Mouse (Mus musculus) kidney, postnatal 36 days (tissue): ENCODE measurements at regions not wholly inside any gene's neighbourhood (a gene's known extent, or its start where the extent isn't known, plus 50 kb on each side); places are given as distances from the start of the nearest gene placed in this dataset.

ENCODE experiments used
- DNase-seq, 2 experiments: peaks; one replicate each; pipeline ENCODE4 v3.0.0; 2021 to 2022; ENCODE audit warnings: mixed read lengths in 2 of 2

DNA sequence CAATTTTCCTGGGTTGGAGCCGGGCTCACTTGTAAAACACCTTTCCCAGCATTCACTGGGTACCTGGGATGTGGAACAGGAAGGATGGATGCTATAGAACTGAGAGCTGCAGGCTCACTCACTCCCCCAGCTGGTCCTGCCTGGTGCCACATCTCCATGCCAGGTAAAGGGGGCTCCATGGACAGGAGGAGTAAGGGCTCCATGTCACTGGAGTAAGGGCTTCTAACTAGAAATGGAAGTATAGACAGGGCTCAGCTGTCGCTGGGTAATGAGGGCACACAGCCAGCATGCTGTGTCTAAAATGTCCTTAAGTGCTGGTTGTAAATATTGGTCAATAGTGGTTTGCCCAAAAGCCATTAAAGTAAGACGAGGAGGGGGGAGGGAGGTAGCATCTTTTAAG is 99.4 kb upstream of the Gpr12 start:
- DNase-seq = no peak

DNA sequence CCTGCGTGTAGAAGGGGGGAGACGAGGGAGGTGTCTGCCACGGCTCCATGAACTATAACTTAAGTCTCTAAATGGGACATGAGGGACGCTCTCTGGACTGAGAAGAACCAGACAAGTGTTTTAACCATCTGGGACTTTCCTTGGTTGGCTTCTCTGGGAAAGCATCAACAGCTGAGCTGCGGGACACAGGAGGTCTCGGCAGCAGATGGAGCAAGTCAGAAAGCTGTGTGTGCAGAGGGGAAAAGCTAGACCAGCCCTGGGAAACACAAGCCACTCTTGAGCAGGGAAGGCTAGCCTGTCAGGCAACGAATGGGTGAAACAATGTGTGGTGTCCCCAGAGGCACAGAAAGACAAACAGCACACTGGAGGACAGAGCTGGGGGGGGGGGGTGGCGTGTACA is 98.5 kb upstream of the Gpr12 start:
- DNase-seq = no peak

DNA sequence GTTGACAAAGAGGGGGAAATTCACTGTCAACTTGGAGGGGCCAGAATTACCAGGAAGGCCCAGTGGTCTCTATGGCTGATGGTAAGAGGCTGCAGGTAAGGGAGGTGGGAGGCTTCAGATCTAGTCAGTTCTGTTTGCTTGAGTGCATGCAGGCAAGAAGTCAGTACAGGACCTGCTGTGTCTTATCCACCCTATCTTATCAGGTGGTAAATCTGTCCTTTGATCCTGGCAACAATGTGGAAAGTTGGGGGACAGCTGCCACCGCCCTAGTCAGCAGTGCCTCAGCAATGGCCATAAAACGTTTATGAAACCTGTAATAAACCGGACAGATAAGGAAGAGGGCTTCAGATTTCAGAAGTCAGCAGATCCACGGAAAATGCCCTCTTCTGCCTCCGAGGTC is 97.9 kb upstream of the Gpr12 start:
- no peak for DNase-seq

DNA sequence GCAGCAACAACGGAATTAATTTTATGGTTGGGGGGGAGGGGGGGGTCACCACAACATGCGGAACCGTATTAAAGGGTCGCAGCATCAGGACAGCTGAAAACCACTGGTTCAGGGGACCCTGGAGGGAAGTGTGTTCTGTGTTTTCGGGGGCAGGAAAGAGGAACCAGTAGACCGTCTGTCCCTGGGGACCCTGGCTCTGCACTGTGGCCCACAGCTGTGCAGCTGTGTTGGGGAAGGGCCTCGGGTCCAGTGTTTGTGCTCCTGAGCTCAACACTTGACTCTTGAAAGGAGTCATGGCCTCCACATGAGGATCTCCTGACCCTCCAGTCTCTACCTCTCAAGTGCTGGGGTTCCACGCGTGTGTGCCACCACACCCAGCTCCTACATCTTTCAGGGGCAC is 96.5 kb upstream of the Gpr12 start:
- no peak for DNase-seq

DNA sequence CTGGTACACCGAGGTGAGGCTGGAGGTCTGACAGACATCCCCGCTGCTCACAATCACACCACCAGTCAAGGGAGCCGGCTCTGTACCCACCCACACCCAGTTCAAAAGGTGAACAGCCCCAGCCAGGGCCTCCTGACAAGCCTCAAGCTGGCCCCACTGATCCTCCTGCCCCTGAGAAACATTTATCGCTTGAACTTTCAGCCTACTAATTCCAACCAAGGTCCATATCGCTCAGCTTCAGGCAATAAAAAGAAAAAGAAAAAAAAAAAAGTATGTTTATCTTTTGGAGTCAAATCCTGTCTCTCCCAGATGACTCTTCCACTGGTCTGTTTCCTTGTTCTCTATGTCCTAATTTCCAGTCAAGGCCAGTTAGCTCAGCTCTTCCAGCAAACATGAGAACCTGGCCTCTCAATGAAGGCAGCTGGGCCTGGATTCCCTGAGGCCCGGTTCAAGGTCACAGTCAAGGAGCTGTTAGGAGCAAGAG is 94.2 kb upstream of the Gpr12 start:
- DNase-seq = peak; percentile 12 to 29

DNA sequence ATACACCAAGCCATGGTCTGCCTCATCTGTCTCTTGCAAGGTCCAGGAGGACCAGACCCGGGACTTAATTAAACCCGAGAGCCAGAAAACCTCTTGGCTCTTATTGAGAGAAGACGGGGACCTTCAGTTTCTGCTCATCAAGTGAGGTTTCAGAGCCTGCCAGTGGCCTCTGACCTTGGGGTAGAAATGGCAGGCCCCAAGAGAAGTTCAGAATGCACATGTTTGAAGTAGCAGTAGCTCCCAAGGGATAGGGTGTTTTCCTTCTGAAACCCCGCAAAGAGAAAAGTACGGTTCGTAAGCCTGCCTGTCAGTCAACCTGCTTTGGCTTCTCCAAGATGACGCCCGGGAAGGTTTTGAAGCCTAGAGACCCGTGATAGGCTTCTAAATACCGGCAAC is 93.7 kb upstream of the Gpr12 start:
- no peak for DNase-seq

DNA sequence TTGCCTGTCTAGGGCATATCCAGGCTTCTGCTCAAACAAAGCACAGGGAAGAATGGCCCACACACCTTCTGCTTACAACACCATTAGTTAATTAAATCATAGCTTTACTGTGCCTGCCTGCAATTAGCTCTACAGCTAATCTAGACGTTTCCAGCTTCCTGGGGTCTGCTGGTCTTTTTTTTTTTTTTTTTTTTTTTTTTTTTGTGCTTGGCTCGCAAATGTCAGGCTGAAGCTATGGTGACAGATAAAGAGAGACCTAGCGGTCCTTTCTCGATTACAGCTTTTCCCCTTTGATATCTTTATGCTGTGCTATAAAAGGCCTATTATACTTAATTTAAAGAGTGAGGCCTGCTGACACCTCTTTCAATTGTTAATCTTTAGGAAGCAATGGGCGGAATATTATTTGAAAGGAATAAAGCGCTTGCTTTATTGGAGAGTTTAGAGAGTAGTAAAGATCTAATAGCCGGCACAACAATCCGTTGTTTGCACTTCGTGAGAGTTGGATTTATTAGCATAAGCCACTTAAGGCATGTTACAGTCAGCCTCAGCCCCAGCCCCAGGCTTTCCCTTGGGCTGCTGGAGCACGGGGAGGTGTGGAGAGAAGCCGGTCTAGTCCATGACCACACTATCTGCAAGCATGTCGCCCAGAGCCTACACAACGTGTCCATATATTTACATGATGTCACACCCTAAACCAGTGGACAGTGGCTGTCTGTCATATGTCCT is 93.2 kb upstream of the Gpr12 start:
- DNase-seq = no peak

DNA sequence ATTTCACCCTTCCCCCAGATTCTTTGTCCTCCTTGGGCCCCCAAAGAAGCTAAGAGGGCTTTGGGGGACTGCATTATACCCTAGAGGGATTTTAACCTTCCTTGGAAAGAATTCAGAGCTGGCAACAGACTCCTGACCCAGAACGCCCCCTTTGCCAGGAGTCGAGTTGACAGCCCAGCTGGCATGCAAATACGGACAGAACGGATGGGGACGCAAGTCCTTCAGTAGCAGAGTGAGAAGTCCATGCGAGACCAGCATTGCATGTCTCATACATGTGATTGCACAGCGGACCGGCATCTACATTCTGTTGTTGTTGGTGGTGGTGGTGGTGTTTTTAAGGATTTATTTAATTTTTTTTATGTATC is 92.1 kb upstream of the Gpr12 start:
- peak; percentile 40 to 46 for DNase-seq

DNA sequence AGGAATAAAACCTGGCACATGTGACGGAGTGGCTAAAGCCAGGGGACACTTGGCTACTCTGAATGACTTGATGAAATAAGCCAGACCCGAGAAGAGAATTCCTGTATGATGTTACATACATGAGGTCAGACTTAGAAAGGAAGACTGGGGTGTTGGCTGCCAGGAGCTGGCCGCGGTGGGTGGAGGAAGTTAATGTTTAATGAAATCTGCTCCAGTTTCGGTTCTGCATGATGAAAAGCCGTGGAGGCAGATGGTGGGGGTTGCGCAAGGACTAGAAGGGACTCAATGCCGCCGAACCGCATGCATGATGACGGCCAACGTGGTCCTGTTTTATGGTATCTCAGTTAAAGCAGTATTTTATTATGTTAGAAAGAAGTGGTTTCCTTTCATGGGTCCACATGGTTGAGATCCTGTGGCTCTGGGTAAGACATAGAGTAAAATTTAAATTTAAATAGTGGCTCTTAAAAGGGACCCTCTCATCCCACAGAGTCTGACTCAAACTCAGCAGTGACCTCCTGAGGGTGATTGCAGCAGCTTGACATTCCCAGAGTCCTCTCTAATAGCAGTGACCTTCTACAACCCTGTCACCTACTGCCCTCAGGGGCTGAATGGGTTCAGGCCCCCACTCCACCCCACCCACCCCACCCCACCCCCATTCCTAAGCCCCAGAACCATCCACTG is 91.6 kb upstream of the Gpr12 start:
- DNase-seq = peak; percentile 87 to 92

DNA sequence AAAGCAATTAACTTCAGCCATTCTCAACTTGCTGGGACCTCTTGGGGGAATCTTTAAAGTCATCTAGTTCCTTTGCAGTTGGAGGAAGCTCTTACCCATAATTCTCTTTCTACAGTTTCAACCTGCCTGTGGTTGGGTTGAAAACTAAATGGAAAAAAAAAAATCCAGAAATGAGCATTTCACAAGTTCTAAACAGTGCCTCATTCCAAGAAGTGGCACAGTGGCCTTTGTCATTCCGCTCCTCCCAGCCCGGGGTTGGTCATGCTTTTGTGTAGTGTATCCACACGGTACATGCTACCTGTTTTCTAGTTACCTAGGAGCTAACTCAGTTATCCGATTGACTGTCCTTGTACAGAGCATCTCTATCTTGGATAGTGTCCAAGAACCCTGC is 90.8 kb upstream of the Gpr12 start:
- DNase-seq = no peak

DNA sequence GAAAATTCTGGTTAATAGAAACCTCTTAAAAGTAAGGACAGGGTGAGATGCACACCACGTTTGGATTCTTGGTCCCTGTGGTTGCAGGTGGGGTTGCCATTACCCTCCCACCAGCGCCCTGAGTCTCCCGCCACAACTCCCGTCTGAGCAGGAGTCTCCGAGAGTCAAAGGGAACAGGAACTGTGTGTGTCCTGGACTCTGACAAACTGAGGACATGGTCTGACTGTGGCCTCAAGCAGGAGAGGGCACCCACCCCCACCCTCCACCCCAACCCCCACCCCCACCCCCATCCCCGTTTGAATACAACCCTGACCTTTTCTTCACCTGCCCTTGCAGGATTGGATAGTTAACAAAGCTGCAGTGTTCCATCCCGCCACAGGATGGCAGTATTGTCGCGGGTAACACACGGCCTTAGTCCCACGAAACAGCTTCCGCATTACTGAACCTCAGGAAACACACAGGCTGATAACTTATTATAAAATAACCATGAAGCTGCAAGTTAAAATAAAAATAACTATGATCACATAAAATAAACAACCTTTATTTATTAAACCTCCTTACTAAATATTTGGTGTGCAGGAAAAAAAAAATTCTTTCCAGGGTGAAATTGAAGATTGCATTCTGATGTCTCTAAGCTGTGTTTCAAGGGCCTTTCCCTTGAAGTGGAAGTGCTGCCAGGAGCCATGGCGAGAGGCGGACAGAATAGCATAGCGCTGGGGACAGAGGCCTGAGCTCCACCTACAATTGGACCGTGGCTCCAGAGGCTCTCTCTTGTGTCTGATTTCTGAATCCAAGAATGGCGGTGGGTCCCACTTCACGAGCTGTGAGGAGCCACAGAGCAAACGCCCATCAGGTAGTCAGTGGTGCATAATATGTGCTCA is 90.2 kb upstream of the Gpr12 start:
- DNase-seq = peak; percentile 75 to 90

DNA sequence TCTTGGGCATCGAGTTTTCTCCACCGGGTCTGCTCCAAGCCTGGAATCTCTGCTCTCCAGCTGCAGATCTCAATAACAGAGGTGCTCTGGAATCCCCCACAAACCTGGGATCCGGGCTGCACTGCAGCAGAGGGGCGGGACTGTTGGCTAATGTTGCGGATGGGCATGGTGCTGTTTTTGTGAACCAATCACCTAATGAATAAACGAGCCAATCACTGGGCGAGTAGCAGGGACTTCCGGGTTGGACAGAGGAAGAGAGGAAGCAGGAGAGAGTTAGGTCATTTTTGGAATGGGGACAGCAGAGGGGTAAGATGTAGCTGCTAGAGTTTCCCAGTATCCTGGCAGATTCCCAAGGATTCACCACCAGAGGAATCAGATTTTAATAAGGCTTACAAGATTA is 76.7 kb upstream of the Gpr12 start:
- no peak for DNase-seq

DNA sequence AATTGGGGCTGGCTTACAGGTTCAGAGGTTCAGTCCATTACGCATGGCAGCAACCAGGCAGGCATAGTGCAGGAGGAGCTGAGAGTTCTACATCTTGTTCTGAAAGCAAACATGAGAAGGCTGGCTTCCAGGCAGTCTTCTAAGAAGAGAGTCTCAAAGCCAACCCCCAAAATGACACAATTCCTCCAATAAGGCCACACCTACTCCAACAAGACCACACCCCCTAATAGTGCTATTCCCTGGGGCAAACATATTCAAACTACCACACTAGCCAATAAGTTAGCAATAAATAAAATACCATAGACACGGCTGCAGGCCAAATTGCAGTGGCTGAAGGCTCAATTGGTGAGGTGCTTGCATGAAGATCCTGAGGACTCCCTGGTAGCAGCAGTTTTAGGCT is 72.2 kb upstream of the Gpr12 start:
- DNase-seq = no peak

DNA sequence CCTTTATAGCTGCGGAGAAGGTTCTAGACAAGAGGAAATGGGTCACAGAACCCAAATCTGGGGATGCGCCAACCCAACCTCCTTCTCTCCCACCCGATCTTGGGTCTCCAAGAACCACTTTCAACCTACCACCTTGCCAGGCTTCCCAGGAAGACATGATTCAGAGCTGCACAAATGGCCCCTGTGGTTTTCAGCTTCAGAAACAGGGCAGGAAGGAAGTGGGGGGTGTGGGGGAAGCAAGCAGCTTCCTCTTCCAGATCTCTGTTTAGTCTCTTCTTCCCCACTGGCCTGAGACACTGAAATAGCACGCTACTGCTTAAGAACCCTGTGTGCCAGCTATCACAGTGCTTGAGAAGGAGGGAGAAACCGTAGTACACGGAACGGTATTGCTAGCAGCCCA is 70.4 kb upstream of the Gpr12 start:
- no peak for DNase-seq

DNA sequence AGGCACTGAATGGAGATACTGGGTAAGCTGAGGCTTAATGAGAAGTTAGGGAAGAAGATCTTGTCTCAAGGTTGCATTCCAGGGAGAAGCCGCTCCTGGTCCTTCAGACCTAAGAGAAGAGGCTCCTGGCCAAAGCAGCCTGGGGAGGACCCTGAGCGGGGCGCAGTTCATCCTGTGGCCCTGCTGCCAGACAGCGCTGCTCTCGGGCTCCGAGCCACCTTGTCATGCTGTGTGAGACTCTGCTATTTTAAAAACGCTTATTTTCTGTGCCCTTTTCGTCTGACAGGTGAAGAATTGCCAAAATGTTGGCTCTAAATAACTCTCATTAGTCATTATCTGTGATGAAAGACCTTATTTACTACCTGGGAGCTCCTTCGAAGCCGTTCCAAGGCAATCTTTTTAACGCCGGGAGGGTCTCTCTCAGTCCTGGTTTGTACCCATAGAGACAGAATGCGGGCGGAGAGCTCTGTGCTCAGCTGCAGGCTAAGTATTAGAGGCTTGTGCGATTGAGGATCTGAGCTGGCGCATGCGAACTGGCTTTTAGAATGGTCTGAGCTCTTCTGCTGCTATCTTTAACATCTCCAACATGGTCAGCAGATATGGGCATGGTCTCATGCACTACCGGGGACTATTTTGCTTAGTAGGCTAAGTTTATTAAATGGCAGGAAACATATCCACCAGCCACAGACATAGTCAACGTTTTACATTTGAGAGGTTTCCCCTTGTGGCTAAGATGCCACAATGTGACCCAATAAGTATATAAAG is 68.8 kb upstream of the Gpr12 start:
- no peak for DNase-seq

DNA sequence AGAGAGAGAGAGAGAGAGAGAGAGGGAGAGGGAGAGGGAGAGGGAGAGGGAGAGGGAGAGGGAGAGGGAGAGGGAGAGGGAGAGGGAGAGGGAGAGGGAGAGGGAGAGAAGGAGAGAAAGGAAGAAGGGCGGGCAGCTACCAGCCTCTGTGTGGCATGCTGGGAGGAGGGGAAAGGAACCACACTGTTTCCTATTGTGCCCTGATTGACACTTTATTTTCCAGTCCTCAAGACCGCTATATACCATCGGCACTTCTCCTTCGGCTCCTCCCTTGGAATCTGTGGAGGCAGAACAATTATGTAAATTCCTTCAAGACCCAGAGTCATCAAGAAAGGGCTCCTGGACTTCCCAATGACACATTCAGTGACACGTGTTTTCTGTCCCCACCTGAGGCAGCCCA is 67.8 kb upstream of the Gpr12 start:
- no peak for DNase-seq

DNA sequence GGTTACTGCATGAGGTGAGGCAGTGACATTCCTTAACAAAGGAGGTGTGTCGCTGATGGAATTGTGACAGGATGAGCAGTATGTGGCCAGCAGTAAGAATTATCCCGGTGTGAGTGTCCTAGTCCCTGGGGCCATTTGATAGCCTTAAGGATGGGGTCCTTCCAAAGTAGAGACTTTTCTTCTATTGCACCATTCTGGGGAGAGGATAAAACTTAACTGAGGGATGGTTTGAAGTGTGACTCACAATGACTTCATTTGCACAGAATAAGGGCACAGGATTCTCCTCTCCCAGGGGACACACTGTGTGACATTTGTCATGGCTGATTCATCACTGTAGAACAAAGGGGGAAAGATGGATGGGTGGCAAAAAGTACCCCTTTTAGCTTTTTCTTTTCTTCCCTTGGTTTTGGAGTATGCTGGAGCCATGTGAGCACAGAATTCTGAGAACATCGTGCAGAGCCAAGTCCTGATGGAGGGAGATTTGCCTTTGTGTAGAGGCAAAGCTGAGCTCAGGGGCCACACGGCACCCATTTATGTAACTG is 63.6 kb upstream of the Gpr12 start:
- no peak for DNase-seq

DNA sequence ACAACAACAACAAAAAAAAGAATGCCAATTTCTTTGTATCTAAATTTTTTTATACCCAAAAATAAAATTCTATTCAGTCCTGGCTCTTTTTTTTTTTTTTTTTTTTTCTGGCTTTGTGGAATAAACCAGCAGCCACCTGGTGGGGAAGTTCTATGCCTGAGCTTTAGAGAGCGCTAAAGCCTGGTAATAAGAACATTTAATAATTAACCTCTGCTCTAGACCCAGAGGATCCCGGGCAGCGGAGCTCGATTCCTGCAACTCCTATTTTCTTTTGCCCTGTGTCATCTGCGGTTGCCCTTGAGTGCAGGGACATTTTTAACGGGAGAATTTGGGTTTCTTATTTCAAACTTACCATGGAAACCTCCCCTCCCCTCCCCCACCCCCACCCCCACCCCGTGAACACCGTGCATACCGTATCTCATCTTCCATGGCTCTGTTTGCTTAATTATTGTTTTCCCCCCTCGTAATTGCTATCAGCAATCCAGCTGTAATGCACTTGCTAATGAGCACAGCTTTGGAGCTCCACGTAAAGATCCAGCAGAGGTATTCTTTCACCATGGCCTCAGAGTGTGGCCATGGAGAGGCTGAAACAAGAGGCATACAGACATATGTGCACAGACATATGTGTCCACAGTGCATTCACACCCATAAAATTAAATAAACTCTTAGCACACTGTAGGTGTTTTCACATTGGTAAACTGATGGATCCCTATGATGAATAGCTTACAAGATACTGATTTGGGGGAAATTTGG is 62.8 kb upstream of the Gpr12 start:
- DNase-seq = peak; percentile 10 to 22

DNA sequence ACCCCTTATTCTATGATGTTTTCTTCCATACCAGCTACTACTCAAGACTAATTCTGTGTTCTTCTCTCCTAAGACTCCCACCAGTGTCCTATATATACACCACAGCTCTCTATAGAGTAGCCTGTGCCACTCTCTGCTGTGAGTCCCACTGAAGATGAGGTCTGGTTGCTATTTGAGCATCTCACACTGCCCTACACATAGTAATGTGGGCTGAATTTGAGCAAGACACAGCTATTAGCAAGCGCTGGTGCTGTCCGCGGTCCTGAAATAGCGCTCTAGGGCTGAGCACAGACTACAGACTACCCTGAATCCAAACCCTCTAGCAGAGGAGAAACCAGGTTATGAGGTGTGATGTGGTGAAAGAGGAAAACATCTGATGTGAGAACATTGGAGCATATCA is 59.5 kb upstream of the Gpr12 start:
- peak; percentile 44 to 87 for DNase-seq

DNA sequence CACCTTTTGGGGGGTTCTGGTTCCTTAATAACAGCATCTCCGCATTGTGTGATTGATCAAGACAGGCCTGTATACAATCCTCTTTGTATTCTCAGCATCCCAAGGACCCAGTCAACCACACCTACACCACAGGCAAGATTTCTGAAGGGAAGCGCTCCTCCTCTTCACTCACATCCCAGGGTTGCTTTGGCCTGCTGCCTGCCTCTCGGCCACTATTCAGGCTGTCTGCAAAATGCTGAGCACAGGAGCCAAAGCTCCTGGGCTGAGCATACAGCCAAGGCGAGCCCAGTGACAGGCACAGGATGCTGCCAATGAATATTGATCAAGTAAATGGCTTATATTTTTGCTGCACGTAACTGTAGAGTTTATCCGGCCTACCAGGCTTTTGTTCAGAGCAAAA is 56.9 kb upstream of the Gpr12 start:
- DNase-seq = no peak

DNA sequence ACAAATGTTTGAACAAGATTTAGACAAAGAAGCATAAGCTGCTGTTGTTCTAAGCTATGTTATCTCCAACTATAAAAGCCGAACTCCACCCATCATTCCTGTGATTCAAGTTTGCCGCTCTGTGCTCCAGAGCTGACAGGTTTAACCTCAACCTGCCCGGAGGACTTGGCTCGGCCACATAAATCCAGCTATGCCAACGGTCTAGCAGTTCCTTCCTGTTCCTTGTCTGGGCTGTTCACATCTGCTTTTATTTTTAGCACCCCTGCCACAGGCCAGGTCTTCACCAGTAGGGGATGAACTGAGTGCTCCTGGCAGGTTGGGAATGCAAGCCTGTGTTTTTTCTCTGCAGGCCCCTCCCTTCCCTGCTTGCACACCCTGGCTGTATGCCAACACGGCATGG is 51.8 kb upstream of the Gpr12 start:
- no peak for DNase-seq
